Mouse (Mus musculus) ES-Bruce4 (cell line): ENCODE data around the gene 2210011C24Rik. TPM values are rescaled to one million over a fixed set of nuclear protein-coding genes. Genes with fewer than 3 reads are reported as not detected.

Experiments used
- H3K27ac ChIP-seq: 2 replicates; pipeline ENCODE4 v1.5.1; 2012; ENCODE audit warnings: low read length, inconsistent platforms; ENCODE audit not compliant: insufficient read depth
- H3K27me3 ChIP-seq: 2 replicates; pipeline ENCODE4 v1.6.1; 2012; ENCODE audit warnings: mild to moderate bottlenecking, low read length, inconsistent platforms; ENCODE audit not compliant: control insufficient read depth, poor library complexity, insufficient read depth, severe bottlenecking
- H3K36me3 ChIP-seq: 2 replicates; pipeline ENCODE4 v1.6.1; 2012; ENCODE audit warnings: inconsistent platforms, mild to moderate bottlenecking, low read length, moderate library complexity; ENCODE audit not compliant: control insufficient read depth, poor library complexity, insufficient read depth, severe bottlenecking
- H3K4me1 ChIP-seq: one replicate; pipeline ENCODE4 v1.8.1; 2011; ENCODE audit warnings: low read length; ENCODE audit not compliant: control insufficient read depth, insufficient read depth
- H3K4me3 ChIP-seq: 2 replicates; pipeline ENCODE4 v1.5.1; 2011; ENCODE audit warnings: low read depth, mild to moderate bottlenecking, low read length
- H3K9ac ChIP-seq: 2 replicates; pipeline ENCODE4 v1.6.1; 2012; ENCODE audit warnings: low read depth, mild to moderate bottlenecking, inconsistent platforms; ENCODE audit not compliant: poor library complexity, severe bottlenecking
- H3K9me3 ChIP-seq: replicated peaks from 2 replicates; pipeline ENCODE4 v1.6.1; 2012; ENCODE audit warnings: mild to moderate bottlenecking, low read length, inconsistent platforms; ENCODE audit not compliant: control insufficient read depth, poor library complexity, insufficient read depth, severe bottlenecking
- CTCF ChIP-seq: IDR thresholded peaks from one replicate; pipeline ENCODE4 v1.8.1; 2011; ENCODE audit warnings: low read depth, low read length
- EP300 ChIP-seq: IDR thresholded peaks from 2 replicates; pipeline ENCODE4 v1.6.1; 2011; ENCODE audit warnings: low read depth, low read length; ENCODE audit not compliant: insufficient read depth
- POLR2A ChIP-seq: IDR thresholded peaks from one replicate; pipeline ENCODE4 v1.8.1; 2011; ENCODE audit warnings: low read length; ENCODE audit not compliant: insufficient read depth
- polyA plus RNA-seq: library from polyadenylated mRNA; stranded (reverse); fragments of >200 nt; gene quantifications from 2 replicates; pipeline ENCODE4 v1.2.4, GENCODE M21; 2011; ENCODE audit warnings: low read depth; ENCODE audit not compliant: missing spikeins, insufficient read depth, insufficient read length

Gene 2210011C24Rik
- polyA plus RNA-seq, 1 experiment = 15.9 TPM

DNA sequence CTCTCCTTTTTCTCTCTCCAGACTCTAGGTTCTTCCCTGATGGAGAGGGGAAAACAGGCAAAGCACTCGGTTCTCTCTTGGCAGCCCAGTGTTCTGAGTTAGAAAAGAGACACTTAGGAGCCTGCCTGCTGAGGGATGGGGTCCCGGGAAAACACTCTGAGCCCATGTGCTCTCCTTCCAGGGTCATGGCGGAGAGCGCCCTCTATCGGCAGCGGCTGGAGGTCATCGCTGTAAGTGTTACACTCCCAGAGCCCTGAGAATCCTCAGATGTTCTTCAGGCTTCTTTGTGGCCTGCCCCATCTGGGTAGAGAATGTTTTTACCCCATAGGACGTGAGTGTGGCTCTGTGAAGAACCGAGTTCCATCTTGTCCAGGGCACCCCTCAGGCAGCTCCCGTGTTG lies 12.2 kb upstream of the 2210011C24Rik start:
- peaks cover 12% of the 10 kb centered on the region for H3K36me3 ChIP-seq
- no peak overlapping the region for H3K9ac ChIP-seq
- TF ChIP-seq CTCF (peak; percentile 98), POLR2A (no peak), EP300 (0 out of 2 replicates have a peak, but pooled peaks have one; percentile 67)
- no peak overlapping the region for H3K4me3 ChIP-seq
- H3K27ac ChIP-seq = peak overlapping the region; percentile 62
- H3K9me3 ChIP-seq = no peaks in the 10 kb centered on the region; the same call in 1 of the 2 replicates
- peaks cover 15% of the 10 kb centered on the region for H3K4me1 ChIP-seq
- H3K27me3 ChIP-seq = no peaks in the 10 kb centered on the region

DNA sequence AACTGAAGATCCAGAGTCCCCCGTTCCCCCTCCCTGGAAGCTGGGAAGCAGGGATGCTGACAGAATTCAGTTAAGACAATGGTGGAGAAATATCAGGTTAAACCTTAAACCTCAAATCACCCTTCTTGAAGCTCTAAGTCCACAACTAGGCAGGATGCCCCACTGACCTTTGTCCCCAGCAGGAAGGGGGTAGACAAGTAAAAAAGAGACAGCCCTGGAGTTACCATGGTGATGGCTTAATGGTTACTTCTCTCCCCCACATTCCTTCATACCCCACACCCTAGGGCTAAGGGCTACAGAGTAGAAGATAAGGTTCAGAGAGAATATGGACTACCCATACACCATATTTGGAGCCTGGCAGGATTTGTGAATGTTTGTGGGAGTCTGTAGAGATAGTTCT lies 11.7 kb upstream of the 2210011C24Rik start:
- Histone ChIP-seq H3K36me3 (peaks cover 9% of the 10 kb centered on the region), H3K9ac (no peak overlapping the region), H3K4me3 (no peak overlapping the region), H3K4me1 (peaks cover 15% of the 10 kb centered on the region), H3K9me3 (no peaks in the 10 kb centered on the region; the same call in 1 of the 2 replicates), H3K27me3 (no peaks in the 10 kb centered on the region), H3K27ac (peak overlapping the region; percentile 55)
- TF ChIP-seq CTCF (no peak), EP300 (no peak), POLR2A (no peak)

DNA sequence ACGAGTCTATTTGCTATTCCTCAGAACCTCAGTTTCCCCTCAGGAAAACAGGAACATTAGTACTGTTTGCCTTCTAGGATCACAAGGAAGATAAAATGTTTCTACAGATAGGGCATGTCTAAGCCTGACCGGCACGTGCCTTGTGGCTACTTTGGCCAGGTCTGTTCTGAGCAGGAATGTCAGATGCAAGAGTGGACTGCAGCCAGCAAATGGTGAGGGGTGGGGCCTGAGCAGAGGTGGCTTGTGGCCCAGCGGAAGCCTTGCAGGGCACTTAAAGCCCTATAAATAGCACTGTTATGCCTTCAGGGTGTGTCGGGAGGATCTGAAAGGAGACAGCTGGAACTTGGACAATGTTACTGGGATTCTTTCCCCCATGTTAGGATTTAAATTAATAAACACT lies 11.1 kb upstream of the 2210011C24Rik start:
- H3K27me3 ChIP-seq = no peaks in the 10 kb centered on the region
- peaks cover 15% of the 10 kb centered on the region for H3K4me1 ChIP-seq

DNA sequence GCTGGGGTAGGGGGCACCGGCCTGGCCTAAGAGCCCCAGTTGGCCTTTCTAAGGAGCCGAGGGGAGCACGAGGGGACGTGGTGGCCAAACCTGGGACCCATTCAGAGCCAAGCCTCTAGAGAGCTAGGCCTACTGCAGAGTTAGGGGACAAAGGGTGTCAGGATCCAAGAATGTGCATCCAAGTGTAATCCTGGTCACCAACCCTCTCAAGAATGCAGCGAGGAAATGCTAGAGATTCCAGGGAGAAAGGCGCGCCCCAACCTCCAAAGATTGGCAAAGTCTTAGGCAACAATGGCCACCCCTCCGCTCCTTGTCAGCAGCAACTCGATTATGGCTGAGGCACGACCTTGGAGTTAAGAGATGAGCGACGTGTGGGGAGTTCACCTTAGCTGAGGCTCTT lies 9.6 kb upstream of the 2210011C24Rik start:
- Histone ChIP-seq H3K4me1 (peaks cover 15% of the 10 kb centered on the region), H3K27me3 (no peaks in the 10 kb centered on the region), H3K27ac (peak overlapping the region; percentile 55), H3K9me3 (no peaks in the 10 kb centered on the region), H3K4me3 (peak overlapping the region; percentile 38), H3K36me3 (no peaks in the 10 kb centered on the region), H3K9ac (peak overlapping the region; percentile 58)
- TF ChIP-seq EP300 (peak; percentile 65; the same call in 1 of the 2 replicates), POLR2A (no peak), CTCF (no peak)

More for the DNA sequence above, 11.1 kb upstream of the 2210011C24Rik start:
- Histone ChIP-seq H3K9me3 (no peaks in the 10 kb centered on the region), H3K4me3 (no peak overlapping the region), H3K36me3 (peaks cover 4% of the 10 kb centered on the region), H3K9ac (no peak overlapping the region), H3K27ac (peak overlapping the region; percentile 55)
- TF ChIP-seq POLR2A = no peak
- TF ChIP-seq EP300 = peak; percentile 72; the same call in 1 of the 2 replicates

DNA sequence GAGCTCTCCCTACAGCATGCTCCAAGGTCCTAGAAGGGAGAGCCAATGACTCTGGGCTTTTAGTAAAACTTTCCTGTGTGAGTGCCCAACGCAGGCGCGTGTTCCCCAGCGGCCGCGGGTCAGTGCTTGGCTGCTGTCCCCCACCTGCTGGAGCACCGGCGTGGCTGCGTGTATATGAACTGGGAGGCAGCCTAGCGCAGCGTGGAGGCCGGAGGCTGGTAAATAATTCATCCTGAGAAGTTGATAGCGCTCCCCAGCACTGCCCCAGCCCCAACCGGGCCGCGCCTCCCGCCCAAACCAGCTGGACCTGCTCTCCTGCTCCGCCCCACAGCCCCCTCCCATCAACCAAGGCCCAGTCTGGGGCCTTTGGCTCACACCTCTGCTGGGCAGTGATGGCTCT lies 9.1 kb upstream of the 2210011C24Rik start, which contains the start of gene Palm3:
TSS of gene Palm3 (plus strand) at position 376 of the 400 bp plus-strand sequence.
- Histone ChIP-seq H3K4me3 (peak within 1 kb of the TSS; percentile 38), H3K9me3 (no peaks in the 10 kb centered on the region), H3K9ac (peak within 1 kb of the TSS; percentile 58), H3K36me3 (no peaks in the 10 kb centered on the region), H3K27ac (peak within 1 kb of the TSS; percentile 55), H3K27me3 (no peaks in the 10 kb centered on the region), H3K4me1 (peaks cover 15% of the 10 kb centered on the region)
- TF ChIP-seq POLR2A = no peak
- no peak for TF ChIP-seq EP300
- TF ChIP-seq CTCF = no peak

DNA sequence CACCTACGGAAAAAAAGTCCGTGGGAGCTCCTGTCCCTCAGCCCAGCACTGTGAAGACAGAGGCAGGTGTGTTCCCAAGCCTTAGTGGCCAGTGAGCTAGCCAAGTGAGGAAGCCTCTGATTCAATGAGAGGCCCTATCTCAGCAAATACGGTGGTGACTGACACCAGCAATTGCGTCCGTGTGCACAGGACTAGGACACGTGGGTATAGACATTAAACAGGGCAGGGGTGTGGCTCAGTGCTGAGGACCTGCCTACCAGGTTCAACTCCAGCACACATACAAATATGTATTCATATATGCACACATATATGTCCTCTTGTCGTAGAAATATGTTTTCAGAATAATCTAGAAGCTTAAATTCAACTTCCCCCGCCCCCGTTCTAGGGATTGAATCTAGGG lies 7.8 kb upstream of the 2210011C24Rik start:
- TF ChIP-seq EP300 (no peak), POLR2A (no peak)
- no peaks in the 10 kb centered on the region for H3K27me3 ChIP-seq

More for the DNA sequence above, 7.8 kb upstream of the 2210011C24Rik start:
- Histone ChIP-seq H3K4me1 (peaks cover 13% of the 10 kb centered on the region), H3K9ac (no peak overlapping the region), H3K27ac (no peak overlapping the region), H3K9me3 (no peaks in the 10 kb centered on the region; the same call in 1 of the 2 replicates), H3K4me3 (no peak overlapping the region), H3K36me3 (no peaks in the 10 kb centered on the region)
